Comparison of ENCODE assay signal across 20 mouse cellular contexts in genomic region chr13:110307188-110307587, GRCm38 (mm10). TPM values are rescaled to one million over a fixed set of nuclear protein-coding genes. Genes with fewer than 3 reads are reported as not detected.
"Had no signal": no experiment of that assay in that cellular context is flagged by ENCODE, and none has a peak within 500 bp of the region (broad histone marks: within the 10 kb centered on the region; RNA-seq: fewer than 3 reads in every experiment).

No protein-coding gene starts in this region.

- H3K36me3 ChIP-seq: neural tube, embryonic 13.5 days; neural tube, embryonic 15.5 days; stomach, embryonic 15.5 days had no signal

- H3K9me3 ChIP-seq: neural tube, embryonic 13.5 days; neural tube, embryonic 15.5 days; stomach, embryonic 15.5 days had no signal

- H3K9ac ChIP-seq: neural tube, embryonic 13.5 days; neural tube, embryonic 15.5 days; stomach, embryonic 15.5 days had no signal

- H3K4me1 ChIP-seq: neural tube, embryonic 13.5 days; neural tube, embryonic 15.5 days; stomach, embryonic 15.5 days had no signal

- H3K4me3 ChIP-seq: neural tube, embryonic 13.5 days; neural tube, embryonic 15.5 days; stomach, embryonic 15.5 days had no signal

- H3K4me2 ChIP-seq: neural tube, embryonic 13.5 days; neural tube, embryonic 15.5 days; stomach, embryonic 15.5 days had no signal

- DNase-seq: retina, postnatal 1 day; right cerebral cortex, adult 18-20 months; right cerebral cortex, postnatal 14 days; right cerebral cortex, postnatal 25 days; right cerebral cortex, postnatal 4 days; spleen, adult 18-20 months; thymus, adult 18-20 months; thymus, adult 2 months; thymus, postnatal 14 days; thymus, postnatal 25 days; thymus, postnatal 36 days; thymus, postnatal 4 days had no signal

- H3K27me3 ChIP-seq: neural tube, embryonic 13.5 days; neural tube, embryonic 15.5 days; stomach, embryonic 15.5 days had no signal

- H3K27ac ChIP-seq: neural tube, embryonic 13.5 days; neural tube, embryonic 15.5 days; stomach, embryonic 15.5 days; stomach, postnatal 0 days had no signal

RNA-seq across cellular contexts. Expression of gene Rab3c, which starts 26.4 kb away (rescaled TPM):
- polyA plus RNA-seq: spleen, adult 2 months; thymus, adult 2 months; thymus, postnatal 0 days had no signal

RNA-seq across cellular contexts. Expression of gene Gapt, which starts 49.8 kb away (rescaled TPM):
- polyA plus RNA-seq: neural tube, embryonic 13.5 days; neural tube, embryonic 14.5 days; neural tube, embryonic 15.5 days; stomach, embryonic 14.5 days had no signal
